Mouse (Mus musculus) heart, postnatal 0 days (tissue): ENCODE data around the gene Mbd3. TPM values are rescaled to one million over a fixed set of nuclear protein-coding genes. Genes with fewer than 3 reads are reported as not detected.

Experiments
- ATAC-seq: fragments of 200-750 bp; cut with Nextera tagmentation; 2 replicates; pipeline ENCODE4 v1.8.0; 2017; ENCODE audit warnings: low read depth, moderate number of reproducible peaks, moderate library complexity; ENCODE audit not compliant: insufficient read depth
- DNase-seq: peaks from one replicate; pipeline ENCODE4 v3.0.0-alpha.2; 2016; ENCODE audit warnings: low spot score
- H3K27ac ChIP-seq: fragments of 300-500 bp; sonication (generic); 2 replicates; pipeline ENCODE4 v1.5.1; 2014; ENCODE audit warnings: low read depth, mild to moderate bottlenecking
- H3K27me3 ChIP-seq: fragments of 300-500 bp; sonication (generic); 2 replicates; pipeline ENCODE4 v1.6.1; 2014; ENCODE audit warnings: low read length, mixed read lengths; ENCODE audit not compliant: control insufficient read depth, insufficient read depth
- H3K36me3 ChIP-seq: fragments of 300-500 bp; sonication (generic); replicated peaks from 2 replicates; pipeline ENCODE4 v1.6.1; 2014; ENCODE audit warnings: low read length, mixed read lengths; ENCODE audit not compliant: control insufficient read depth, insufficient read depth
- H3K4me1 ChIP-seq: fragments of 300-500 bp; sonication (generic); 2 replicates; pipeline ENCODE4 v1.6.1; 2014; ENCODE audit warnings: antibody characterized with exemption; ENCODE audit not compliant: control insufficient read depth, insufficient read depth
- H3K4me2 ChIP-seq: fragments of 300-500 bp; sonication (generic); 2 replicates; pipeline ENCODE4 v1.6.1; 2014; ENCODE audit warnings: low read depth, mild to moderate bottlenecking, low read length, moderate library complexity
- H3K4me3 ChIP-seq: fragments of 300-500 bp; sonication (generic); 2 replicates; pipeline ENCODE4 v1.5.1; 2014; ENCODE audit warnings: low read depth, low read length
- H3K9ac ChIP-seq: fragments of 300-500 bp; sonication (generic); replicated peaks from 2 replicates; pipeline ENCODE4 v1.6.1; 2014; ENCODE audit warnings: low read depth, low read length, mixed read lengths
- H3K9me3 ChIP-seq: fragments of 300-500 bp; sonication (generic); replicated peaks from 2 replicates; pipeline ENCODE4 v1.6.1; 2016; ENCODE audit warnings: low read length; ENCODE audit not compliant: control insufficient read depth
- CTCF ChIP-seq: IDR thresholded peaks from 2 replicates; pipeline ENCODE4 v1.5.1; 2016; ENCODE audit warnings: antibody characterized with exemption, control low read depth, low read depth
- EP300 ChIP-seq: IDR thresholded peaks from 2 replicates; pipeline ENCODE4 v1.6.1; 2016; ENCODE audit warnings: antibody characterized with exemption, low read depth
- WGBS: fragments of 180-500 bp; shearing (Covaris S2); extraction: QIAGEN DNeasy Blood & Tissue Kit; methylation state at CpG from one replicate; pipeline ENCODE4 v1.1.7; 2014; 5-methylcytosine and 5-hydroxymethylcytosine counted together
- polyA plus RNA-seq: library from polyadenylated mRNA; unstranded; fragments of >200 nt; fragmentation: Nextera tagmentation; extraction: Ambion mirVana; gene quantifications from 2 replicates; pipeline ENCODE4 v1.2.1, GENCODE M21; 2015
- total RNA-seq: library from RNA; depleted of rRNA; stranded (reverse); fragments of >200 nt; gene quantifications from 2 replicates; pipeline ENCODE4 v1.2.3, GENCODE M21; 2014; ENCODE audit warnings: low replicate concordance

Mbd3 gene
- total and polyA plus RNA-seq, 2 experiments from 2014 or later: 35.3 to 75.6 TPM

DNA sequence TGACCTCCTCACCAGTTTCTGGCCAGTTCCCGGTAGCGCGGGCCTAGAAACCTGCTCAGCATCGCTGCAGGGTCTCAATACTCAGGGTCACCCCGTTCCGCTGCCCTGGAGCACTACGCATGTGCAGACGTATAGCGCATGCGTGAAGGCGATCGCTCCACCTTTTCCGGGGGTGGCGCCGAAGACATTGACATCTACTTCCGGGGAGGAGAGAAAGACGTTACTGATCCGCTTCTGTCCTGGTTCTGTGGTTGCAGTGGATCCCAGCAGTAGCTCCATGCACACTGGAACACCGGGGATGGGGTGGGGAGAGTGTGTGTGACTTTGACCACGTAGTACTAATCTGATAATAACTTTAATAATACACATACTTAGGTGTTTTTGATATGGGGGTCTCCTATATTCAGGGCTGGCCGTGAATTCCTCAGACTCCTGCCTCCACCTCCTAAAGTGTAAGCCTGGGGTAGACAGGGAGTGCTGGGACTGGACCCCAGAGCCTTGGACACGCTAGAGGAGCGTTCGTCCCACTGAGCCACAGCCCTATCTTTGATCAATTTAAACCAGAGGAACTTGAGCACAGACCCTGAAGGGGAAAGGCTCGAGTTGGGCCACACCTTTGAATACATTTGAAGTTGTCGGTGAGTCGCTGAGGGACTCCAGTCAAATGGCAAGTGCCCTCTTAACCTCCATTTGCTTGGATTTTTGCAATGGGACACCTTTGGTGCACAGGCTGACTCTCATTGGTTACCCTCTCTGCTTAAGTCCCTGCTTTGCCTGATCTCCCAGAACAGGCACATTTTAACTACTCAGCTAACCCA lies 7.5 kb upstream of the Mbd3 start, which contains the start of gene Uqcr11:
Gene Uqcr11, minus strand, starts transcription at position 147 of the 818 bp plus-strand sequence.
- Histone ChIP-seq H3K9ac (peak within 1 kb of the TSS; percentile 87), H3K4me1 (peaks cover 18% of the 10 kb centered on the region), H3K4me3 (peak within 1 kb of the TSS; percentile 84), H3K27me3 (no peaks in the 10 kb centered on the region), H3K27ac (peak within 1 kb of the TSS; percentile 88), H3K9me3 (no peaks in the 10 kb centered on the region), H3K4me2 (peak within 1 kb of the TSS; percentile 82), H3K36me3 (peaks cover 57% of the 10 kb centered on the region)
- ATAC-seq (peak; percentile 84), DNase-seq (peak; percentile 97)
- TF ChIP-seq EP300 (no peak), CTCF (no peak)
- 1% methylated on average over 27 of the region's 27 CpGs for WGBS

- peaks cover 18% of the 10 kb centered on the region for H3K4me1 ChIP-seq
- no peaks in the 10 kb centered on the region for H3K9me3 ChIP-seq
- H3K4me3 ChIP-seq: peak overlapping the region; percentile 84
- peak overlapping the region; percentile 87 for H3K9ac ChIP-seq
- DNase-seq (no peak), ATAC-seq (no peak)
- H3K36me3 ChIP-seq: peaks cover 52% of the 10 kb centered on the region
- 42% methylated on average over 10 of the region's 10 CpGs for whole genome bisulfite sequencing
- peak; percentile 16; the same call in 1 of the 2 replicates for TF ChIP-seq CTCF
- TF ChIP-seq EP300: no peak
- H3K27ac ChIP-seq: peak overlapping the region; percentile 88
- H3K4me2 ChIP-seq: peak overlapping the region; percentile 82
- no peaks in the 10 kb centered on the region for H3K27me3 ChIP-seq
Observed at GRCm38 (mm10) chr10:80405481-80406173, 6.3 kb upstream of the Mbd3 start.

- H3K9ac ChIP-seq: no peak overlapping the region
- ATAC-seq: no peak
- peaks cover 28% of the 10 kb centered on the region for H3K4me1 ChIP-seq
- H3K4me2 ChIP-seq: no peak overlapping the region
- no peak for TF ChIP-seq EP300
- peak; percentile 36 for TF ChIP-seq CTCF
- no peak for DNase-seq
- no peaks in the 10 kb centered on the region for H3K27me3 ChIP-seq
- H3K27ac ChIP-seq: no peak overlapping the region
- H3K36me3 ChIP-seq: peaks cover 34% of the 10 kb centered on the region
- H3K4me3 ChIP-seq: no peak overlapping the region
- WGBS: 68% methylated on average over 4 of the region's 4 CpGs
- no peaks in the 10 kb centered on the region for H3K9me3 ChIP-seq
Observed at GRCm38 (mm10) chr10:80403044-80403692, 3.8 kb upstream of the Mbd3 start.

DNA sequence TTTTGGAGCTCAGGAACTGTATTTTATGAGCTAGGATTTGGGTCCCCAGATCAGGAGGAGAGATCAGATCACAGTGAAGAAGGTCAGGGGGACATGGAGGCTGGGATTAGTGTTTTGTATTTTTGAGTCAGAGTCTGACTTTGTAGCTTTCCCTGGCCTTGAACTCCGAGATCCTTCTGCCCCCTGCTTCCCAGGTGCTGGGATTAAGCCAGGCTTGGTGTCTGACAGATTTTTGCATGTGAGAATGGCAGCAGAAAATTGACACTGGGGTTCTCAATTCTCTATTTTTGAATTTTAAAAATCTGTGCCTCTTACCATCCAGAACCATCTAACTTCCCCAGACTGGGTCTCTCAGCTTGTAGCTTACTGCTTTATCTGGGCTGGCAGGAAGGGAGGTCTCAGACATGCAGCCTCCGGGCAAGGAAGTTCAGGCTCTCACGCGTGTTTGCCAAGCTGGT lies 1.4 kb upstream of the Mbd3 start:
- Histone ChIP-seq H3K4me2 (no peak overlapping the region), H3K4me1 (peaks cover 31% of the 10 kb centered on the region), H3K27me3 (no peaks in the 10 kb centered on the region), H3K4me3 (no peak overlapping the region), H3K36me3 (peaks cover 34% of the 10 kb centered on the region), H3K9ac (peak overlapping the region; percentile 59; the same call in 1 of the 2 replicates), H3K9me3 (no peaks in the 10 kb centered on the region), H3K27ac (0 out of 2 replicates have a peak overlapping the region, but pooled peaks have one; percentile 91)
- WGBS: 64% methylated on average over 4 of the region's 4 CpGs
- DNase-seq: no peak
- TF ChIP-seq EP300 (no peak), CTCF (no peak)
- no peak for ATAC-seq

DNA sequence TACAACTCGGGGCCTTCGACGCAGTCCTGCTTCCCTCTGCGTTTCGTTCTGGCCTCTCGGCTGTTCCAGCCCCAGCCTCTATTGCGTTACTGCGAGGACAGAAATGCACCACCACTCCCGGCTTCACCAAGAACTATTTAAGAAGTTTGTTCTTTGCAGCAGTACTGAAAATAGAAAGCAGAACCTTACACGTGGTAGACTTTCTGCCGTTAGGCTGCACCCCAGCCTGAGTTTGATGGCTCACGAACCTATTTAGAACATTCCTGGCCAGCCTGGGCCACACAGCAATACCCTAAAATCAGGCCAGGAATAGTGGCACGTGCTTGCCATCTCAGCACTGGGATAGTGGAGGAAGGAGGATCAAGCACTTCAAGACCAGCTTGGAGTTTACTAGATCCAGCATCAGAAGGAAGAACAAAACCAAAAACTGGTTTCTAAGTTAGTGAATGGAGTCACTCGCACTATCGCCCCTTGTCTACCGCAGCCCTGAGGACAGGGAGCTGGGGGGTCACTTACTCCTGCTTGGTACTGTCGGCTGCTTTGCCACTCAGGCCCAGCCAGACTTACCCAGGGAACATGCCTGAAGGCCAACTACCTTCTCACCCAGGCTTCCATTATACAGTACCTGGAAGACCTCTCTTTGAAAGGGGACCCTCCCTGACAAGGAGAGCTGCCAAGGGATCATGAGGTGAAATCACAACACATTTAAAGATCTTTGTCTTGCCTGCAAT lies 788 bp upstream of the Mbd3 start:
- Histone ChIP-seq H3K9me3 (no peaks in the 10 kb centered on the region), H3K9ac (peak overlapping the region; percentile 59), H3K4me3 (peak overlapping the region; percentile 60), H3K36me3 (peaks cover 38% of the 10 kb centered on the region), H3K4me1 (peaks cover 25% of the 10 kb centered on the region), H3K27me3 (no peaks in the 10 kb centered on the region), H3K27ac (peak overlapping the region; percentile 91), H3K4me2 (peak overlapping the region; percentile 81)
- WGBS: 7% methylated on average over 17 of the region's 17 CpGs
- DNase-seq (no peak), ATAC-seq (no peak)
- no peak for TF ChIP-seq EP300
